Mouse (Mus musculus) heart, embryonic 11.5 days (tissue): ENCODE results near the gene Mrrf. TPM values are rescaled to one million over a fixed set of nuclear protein-coding genes. Genes with fewer than 3 reads are reported as not detected.

ENCODE experiments used
- ATAC-seq: fragments of 200-750 bp; cut with Nextera tagmentation; replicated peaks from 2 replicates; pipeline ENCODE4 v1.8.0; 2017; ENCODE audit warnings: moderate library complexity; ENCODE audit not compliant: insufficient number of reproducible peaks, low FRiP score, low TSS enrichment
- H3K27ac ChIP-seq: fragments of 300-500 bp; sonication (generic); 2 replicates; pipeline ENCODE4 v1.5.1; 2014; ENCODE audit warnings: mild to moderate bottlenecking, low read depth, low read length
- H3K27me3 ChIP-seq: fragments of 300-500 bp; sonication (generic); 2 replicates; pipeline ENCODE4 v1.6.1; 2014; ENCODE audit warnings: mild to moderate bottlenecking, low read length, mixed read lengths; ENCODE audit not compliant: control insufficient read depth, insufficient read depth
- H3K36me3 ChIP-seq: fragments of 300-500 bp; sonication (generic); 2 replicates; pipeline ENCODE4 v1.6.1; 2014; ENCODE audit warnings: mild to moderate bottlenecking, low read length, moderate library complexity, mixed read lengths; ENCODE audit not compliant: control insufficient read depth, insufficient read depth
- H3K4me1 ChIP-seq: fragments of 300-500 bp; sonication (generic); 2 replicates; pipeline ENCODE4 v1.6.1; 2014; ENCODE audit warnings: low read length; ENCODE audit not compliant: control insufficient read depth, insufficient read depth
- H3K4me2 ChIP-seq: fragments of 300-500 bp; sonication (generic); 2 replicates; pipeline ENCODE4 v1.6.1; 2014; ENCODE audit warnings: mild to moderate bottlenecking, moderate library complexity
- H3K4me3 ChIP-seq: fragments of 300-500 bp; sonication (generic); 2 replicates; pipeline ENCODE4 v1.5.1; 2014; ENCODE audit warnings: low read depth, low read length
- H3K9ac ChIP-seq: fragments of 300-500 bp; sonication (generic); 2 replicates; pipeline ENCODE4 v1.6.1; 2014; ENCODE audit warnings: mild to moderate bottlenecking, low read depth, low read length, moderate library complexity
- H3K9me3 ChIP-seq: fragments of 300-500 bp; sonication (generic); replicated peaks from 2 replicates; pipeline ENCODE4 v1.6.1; 2016; ENCODE audit warnings: low read length; ENCODE audit not compliant: control insufficient read depth
- WGBS: fragments of 180-500 bp; shearing (Covaris S2); extraction: QIAGEN DNeasy Blood & Tissue Kit; methylation state at CpG from one replicate; pipeline ENCODE4 v1.1.7; 2014; ENCODE audit not compliant: insufficient replicate concordance; 5-methylcytosine and 5-hydroxymethylcytosine counted together
- polyA plus RNA-seq: library from polyadenylated mRNA; unstranded; fragments of >200 nt; fragmentation: Nextera tagmentation; extraction: Ambion mirVana; gene quantifications from 2 replicates; pipeline ENCODE4 v1.2.1, GENCODE M21; 2014

Gene Mrrf
- polyA plus RNA-seq, 1 experiment from 2014 or later = 37.2 TPM

GRCm38 (mm10) chr2:36236889-36237288, 100.7 kb downstream of the Mrrf start:
- no peak overlapping the region; the same call in 1 of the 2 replicates for H3K27ac ChIP-seq
- ATAC-seq = no peak
- H3K4me1 ChIP-seq = peaks cover 31% of the 10 kb centered on the region
- no peaks in the 10 kb centered on the region; the same call in 1 of the 2 replicates for H3K9me3 ChIP-seq
- H3K9ac ChIP-seq = no peak overlapping the region
- no peak overlapping the region for H3K4me2 ChIP-seq
- H3K27me3 ChIP-seq = no peaks in the 10 kb centered on the region
- WGBS = 73% methylated on average over 5 of the region's 5 CpGs
- H3K4me3 ChIP-seq = no peak overlapping the region
- H3K36me3 ChIP-seq = peaks cover 2% of the 10 kb centered on the region; the same call in 1 of the 2 replicates

- Histone ChIP-seq H3K27ac (no peak overlapping the region), H3K4me1 (peaks cover 31% of the 10 kb centered on the region), H3K9ac (no peak overlapping the region), H3K4me3 (no peak overlapping the region), H3K9me3 (no peaks in the 10 kb centered on the region; the same call in 1 of the 2 replicates), H3K27me3 (no peaks in the 10 kb centered on the region), H3K36me3 (peaks cover 2% of the 10 kb centered on the region; the same call in 1 of the 2 replicates), H3K4me2 (no peak overlapping the region)
- WGBS = 78% methylated on average over 6 of the region's 6 CpGs
- no peak for ATAC-seq
Observed at GRCm38 (mm10) chr2:36237557-36237956, 101.4 kb downstream of the Mrrf start.

GRCm38 (mm10) chr2:36238467-36238866, 102.3 kb downstream of the Mrrf start:
- peaks cover 2% of the 10 kb centered on the region; the same call in 1 of the 2 replicates for H3K36me3 ChIP-seq
- no peak for ATAC-seq
- WGBS = 74% methylated on average over 3 of the region's 3 CpGs

GRCm38 (mm10) chr2:36238951-36239350, 102.8 kb downstream of the Mrrf start:
- H3K27me3 ChIP-seq = no peaks in the 10 kb centered on the region
- ATAC-seq = no peak
- H3K4me3 ChIP-seq = no peak overlapping the region
- H3K4me2 ChIP-seq = no peak overlapping the region
- H3K36me3 ChIP-seq = peaks cover 2% of the 10 kb centered on the region; the same call in 1 of the 2 replicates
- H3K9ac ChIP-seq = no peak overlapping the region
- no peak overlapping the region for H3K27ac ChIP-seq
- WGBS = 86% methylated on average over 2 of the region's 2 CpGs
- H3K9me3 ChIP-seq = no peaks in the 10 kb centered on the region; the same call in 1 of the 2 replicates
- H3K4me1 ChIP-seq = peaks cover 31% of the 10 kb centered on the region

More at GRCm38 (mm10) chr2:36238467-36238866, 102.3 kb downstream of the Mrrf start:
- Histone ChIP-seq H3K27ac (no peak overlapping the region), H3K4me2 (no peak overlapping the region), H3K27me3 (no peaks in the 10 kb centered on the region), H3K4me3 (no peak overlapping the region), H3K9ac (no peak overlapping the region), H3K9me3 (no peaks in the 10 kb centered on the region; the same call in 1 of the 2 replicates), H3K4me1 (peaks cover 31% of the 10 kb centered on the region)

Other genes with a start within 250 kb of the Mrrf start
- 0.34 and 0.79 TPM in 2 replicates for gene Ttll11, start 156.5 kb upstream of the Mrrf start, polyA plus RNA-seq
- 367 and 380 TPM in 2 replicates for gene Ndufa8, start 87.0 kb upstream of the Mrrf start, polyA plus RNA-seq
- 0.23 TPM in 1 of 2 replicates, not detected in the other for gene Morn5, start 86.9 kb upstream of the Mrrf start, polyA plus RNA-seq
- gene Lhx6, start 31.0 kb upstream of the Mrrf start, polyA plus RNA-seq = 0.87 and 0.97 TPM in 2 replicates
- gene Rbm18, start 384 bp downstream of the Mrrf start, polyA plus RNA-seq = 53.7 and 62.8 TPM in 2 replicates
- 19.4 TPM in 2 replicates for gene Ptgs1, start 94.0 kb downstream of the Mrrf start, polyA plus RNA-seq
- not detected in 2 replicates for gene Olfr338, start 237.1 kb downstream of the Mrrf start, polyA plus RNA-seq